Mouse (Mus musculus): ENCODE results near the gene Kctd12b. TPM values are rescaled to one million over a fixed set of nuclear protein-coding genes. Genes with fewer than 3 reads are reported as not detected.

Kctd12b gene
- total RNA-seq (2023), result under 1 TPM; 0.15 to 0.33 TPM

GRCm38 (mm10) chrX:153695782-153696395 lies at the start of gene Kctd12b:
Gene Kctd12b, minus strand, starts transcription at chrX:153696391.

GRCm38 (mm10) chrX:153723110-153723916 lies 27.1 kb upstream of the Kctd12b start, which contains the start of gene Nbdy:
Gene Nbdy, plus strand, starts transcription at chrX:153723590.

Other genes starting within 250 kb of the Kctd12b start
- 10 to 100 TPM; 49.1 to 50.9 TPM for gene Ubqln2, start 198.2 kb downstream of the Kctd12b start, total RNA-seq (2023)
- gene Cypt3, start 137.8 kb downstream of the Kctd12b start, total RNA-seq (2023), result not detected
- gene Nbdy, start 27.2 kb upstream of the Kctd12b start, total RNA-seq (2023), result 1 to 10 TPM; 4.7 to 9.3 TPM
- 1 to 10 TPM in 1 of 2 experiments, not detected in 1; 1.5 TPM for gene Spin2c, start 135.8 kb upstream of the Kctd12b start, total RNA-seq (2023)

Data from B cell, adult 67 days (primary cell).